Mouse (Mus musculus) kidney, postnatal 0 days (tissue): ENCODE measurements around the gene Slc25a29. TPM values are rescaled to one million over a fixed set of nuclear protein-coding genes. Genes with fewer than 3 reads are reported as not detected.
A peak's percentile ranks its signal among the peaks of the same experiment; 100 is the strongest.

Experiments used
- ATAC-seq: fragments of 200-750 bp; cut with Nextera tagmentation; replicated peaks from 2 replicates; pipeline ENCODE4 v1.8.0; 2017; ENCODE audit warnings: low read depth, moderate number of reproducible peaks, moderate TSS enrichment, moderate library complexity; ENCODE audit not compliant: low FRiP score
- DNase-seq: peaks from one replicate; pipeline ENCODE4 v3.0.0-alpha.2; 2016; ENCODE audit warnings: low spot score
- H3K27ac ChIP-seq: fragments of 300-500 bp; sonication (generic); 2 replicates; pipeline ENCODE4 v1.5.1; 2014; ENCODE audit warnings: mild to moderate bottlenecking
- H3K27me3 ChIP-seq: fragments of 300-500 bp; sonication (generic); 2 replicates; pipeline ENCODE4 v1.6.1; 2014; ENCODE audit warnings: low read length, mixed read lengths; ENCODE audit not compliant: insufficient read depth
- H3K36me3 ChIP-seq: fragments of 300-500 bp; sonication (generic); 2 replicates; pipeline ENCODE4 v1.6.1; 2014; ENCODE audit warnings: low read length, mixed read lengths; ENCODE audit not compliant: insufficient read depth
- H3K4me1 ChIP-seq: fragments of 300-500 bp; sonication (generic); replicated peaks from 2 replicates; pipeline ENCODE4 v1.6.1; 2014; ENCODE audit warnings: antibody characterized with exemption, low read length, mixed read lengths; ENCODE audit not compliant: insufficient read depth
- H3K4me2 ChIP-seq: fragments of 300-500 bp; sonication (generic); 2 replicates; pipeline ENCODE4 v1.6.1; 2014; ENCODE audit warnings: mild to moderate bottlenecking, low read length, moderate library complexity, mixed read lengths
- H3K4me3 ChIP-seq: fragments of 300-500 bp; sonication (generic); replicated peaks from 2 replicates; pipeline ENCODE4 v1.5.1; 2014; ENCODE audit warnings: low read depth, low read length
- H3K9ac ChIP-seq: fragments of 300-500 bp; sonication (generic); 2 replicates; pipeline ENCODE4 v1.6.1; 2014; ENCODE audit warnings: low read depth, low read length
- H3K9me3 ChIP-seq: fragments of 300-500 bp; sonication (generic); replicated peaks from 2 replicates; pipeline ENCODE4 v1.6.1; 2016; ENCODE audit warnings: low read length, inconsistent platforms, mixed read lengths
- CTCF ChIP-seq: IDR thresholded peaks from 2 replicates; pipeline ENCODE4 v1.5.1; 2016; ENCODE audit warnings: antibody characterized with exemption, low read depth, mild to moderate bottlenecking, moderate library complexity
- WGBS: fragments of 180-500 bp; shearing (Covaris S2); extraction: QIAGEN DNeasy Blood & Tissue Kit; methylation state at CpG from one replicate; pipeline ENCODE4 v1.1.7; 2014; 5-methylcytosine and 5-hydroxymethylcytosine counted together
- polyA plus RNA-seq: library from polyadenylated mRNA; unstranded; fragments of >200 nt; fragmentation: Nextera tagmentation; extraction: Ambion mirVana; gene quantifications from 2 replicates; pipeline ENCODE4 v1.2.1, GENCODE M21; 2015

Slc25a29 gene
- polyA plus RNA-seq, 1 experiment from 2014 or later = 6.4 TPM

- H3K27ac ChIP-seq = no peak overlapping the region
- DNase-seq (peak; percentile 15), ATAC-seq (no peak)
- H3K9me3 ChIP-seq = no peaks in the 10 kb centered on the region
- H3K27me3 ChIP-seq = no peaks in the 10 kb centered on the region
- WGBS = 73% methylated on average over 6 of the region's 6 CpGs
- no peak overlapping the region for H3K9ac ChIP-seq
- peaks cover 55% of the 10 kb centered on the region for H3K36me3 ChIP-seq
- no peaks in the 10 kb centered on the region for H3K4me1 ChIP-seq
- no peak overlapping the region for H3K4me2 ChIP-seq
- no peak overlapping the region for H3K4me3 ChIP-seq
- TF ChIP-seq CTCF = no peak
Measured at GRCm38 (mm10) chr12:108865007-108865494, 29.4 kb upstream of the Slc25a29 start.

- Histone ChIP-seq H3K27me3 (no peaks in the 10 kb centered on the region), H3K4me2 (no peak overlapping the region), H3K9me3 (no peaks in the 10 kb centered on the region), H3K9ac (no peak overlapping the region), H3K4me3 (no peak overlapping the region), H3K4me1 (no peaks in the 10 kb centered on the region), H3K27ac (no peak overlapping the region), H3K36me3 (peaks cover 19% of the 10 kb centered on the region; the same call in 1 of the 2 replicates)
- ATAC-seq (no peak), DNase-seq (no peak)
- WGBS = 82% methylated on average over 5 of the region's 5 CpGs
- no peak for TF ChIP-seq CTCF
Measured at GRCm38 (mm10) chr12:108858486-108858885, 22.8 kb upstream of the Slc25a29 start.

- no peak overlapping the region for H3K9ac ChIP-seq
- no peaks in the 10 kb centered on the region for H3K4me1 ChIP-seq
- H3K27me3 ChIP-seq = no peaks in the 10 kb centered on the region
- H3K27ac ChIP-seq = no peak overlapping the region; the same call in 1 of the 2 replicates
- H3K4me2 ChIP-seq = no peak overlapping the region
- TF ChIP-seq CTCF = no peak
- H3K4me3 ChIP-seq = no peak overlapping the region
- peak; percentile 79 for DNase-seq
- WGBS = 58% methylated on average over 7 of the region's 7 CpGs
- no peak for ATAC-seq
- H3K9me3 ChIP-seq = no peaks in the 10 kb centered on the region
- peaks cover 11% of the 10 kb centered on the region; the same call in 1 of the 2 replicates for H3K36me3 ChIP-seq
Measured at GRCm38 (mm10) chr12:108857589-108858184, 22.0 kb upstream of the Slc25a29 start.

GRCm38 (mm10) chr12:108857109-108857508 is 21.4 kb upstream of the Slc25a29 start:
- Histone ChIP-seq H3K27me3 (no peaks in the 10 kb centered on the region), H3K27ac (no peak overlapping the region; the same call in 1 of the 2 replicates), H3K9ac (no peak overlapping the region), H3K4me2 (no peak overlapping the region), H3K9me3 (no peaks in the 10 kb centered on the region), H3K4me3 (no peak overlapping the region), H3K36me3 (0 out of 2 replicates have a peak, but pooled peaks cover 9% of the 10 kb centered on the region), H3K4me1 (no peaks in the 10 kb centered on the region)
- WGBS = 68% methylated on average over 7 of the region's 7 CpGs
- TF ChIP-seq CTCF = no peak
- DNase-seq (no peak), ATAC-seq (no peak)

- 80% methylated on average over 8 of the region's 8 CpGs for WGBS
- H3K4me1 ChIP-seq = 0 out of 2 replicates have a peak, but pooled peaks cover 5% of the 10 kb centered on the region
- H3K4me2 ChIP-seq = no peak overlapping the region
- 0 out of 2 replicates have a peak, but pooled peaks cover 4% of the 10 kb centered on the region for H3K36me3 ChIP-seq
- H3K27ac ChIP-seq = no peak overlapping the region
- DNase-seq (no peak), ATAC-seq (no peak)
- no peaks in the 10 kb centered on the region for H3K27me3 ChIP-seq
- no peaks in the 10 kb centered on the region for H3K9me3 ChIP-seq
- no peak overlapping the region for H3K4me3 ChIP-seq
- H3K9ac ChIP-seq = no peak overlapping the region
- no peak for TF ChIP-seq CTCF
Measured at GRCm38 (mm10) chr12:108856186-108856585, 20.5 kb upstream of the Slc25a29 start.

- WGBS = 89% methylated on average over 10 of the region's 10 CpGs
Measured at GRCm38 (mm10) chr12:108855081-108855480, 19.4 kb upstream of the Slc25a29 start.

More at GRCm38 (mm10) chr12:108855081-108855480, 19.4 kb upstream of the Slc25a29 start:
- no peak overlapping the region for H3K27ac ChIP-seq
- no peaks in the 10 kb centered on the region for H3K9me3 ChIP-seq
- DNase-seq (no peak), ATAC-seq (peak; percentile 50)
- no peak overlapping the region for H3K4me2 ChIP-seq
- H3K36me3 ChIP-seq = 0 out of 2 replicates have a peak, but pooled peaks cover under 1% of the 10 kb centered on the region
- 0 out of 2 replicates have a peak, but pooled peaks cover 5% of the 10 kb centered on the region for H3K4me1 ChIP-seq
- H3K27me3 ChIP-seq = no peaks in the 10 kb centered on the region
- no peak overlapping the region for H3K4me3 ChIP-seq
- no peak overlapping the region for H3K9ac ChIP-seq
- no peak for TF ChIP-seq CTCF
